Mouse (Mus musculus) small intestine, adult 2 months (tissue): ENCODE measurements around the gene Atxn7l1. TPM values are rescaled to one million over a fixed set of nuclear protein-coding genes. Genes with fewer than 3 reads are reported as not detected.

Source experiments
- H3K27ac ChIP-seq: fragments of 200-500 bp; 2 replicates; pipeline ENCODE4 v1.5.1; 2012; ENCODE audit warnings: low read depth, low read length, control low read depth, inconsistent platforms; ENCODE audit not compliant: insufficient read depth
- H3K27me3 ChIP-seq: fragments of 200-500 bp; 2 replicates; pipeline ENCODE4 v1.6.1; 2012; ENCODE audit warnings: mild to moderate bottlenecking, moderate library complexity, low read length, inconsistent platforms; ENCODE audit not compliant: control insufficient read depth, insufficient read depth
- H3K36me3 ChIP-seq: fragments of 200-500 bp; 2 replicates; pipeline ENCODE4 v1.6.1; 2012; ENCODE audit warnings: mild to moderate bottlenecking, low read length, control low read depth, inconsistent platforms; ENCODE audit not compliant: control insufficient read depth, insufficient read depth
- H3K4me1 ChIP-seq: fragments of 200-500 bp; 2 replicates; pipeline ENCODE4 v1.6.1; 2012; ENCODE audit warnings: low read length, inconsistent platforms, mixed read lengths; ENCODE audit not compliant: control insufficient read depth, insufficient read depth, insufficient read length
- H3K4me3 ChIP-seq: fragments of 200-500 bp; 2 replicates; pipeline ENCODE4 v1.5.1; 2012; ENCODE audit warnings: low read depth, mild to moderate bottlenecking, control low read depth, inconsistent platforms, low read length, moderate library complexity
- CTCF ChIP-seq: fragments of 200-500 bp; IDR thresholded peaks from 2 replicates; pipeline ENCODE4 v1.5.1; 2012; ENCODE audit warnings: low read depth, mild to moderate bottlenecking, control low read depth, inconsistent platforms, low read length, moderate library complexity, mixed read lengths; ENCODE audit not compliant: insufficient replicate concordance, insufficient read length; ENCODE audit errors: extremely low read depth
- POLR2A ChIP-seq: fragments of 200-500 bp; IDR thresholded peaks from 2 replicates; pipeline ENCODE4 v1.6.1; 2012; ENCODE audit warnings: low read depth, mild to moderate bottlenecking, control low read depth, inconsistent platforms, low read length, moderate library complexity
- WGBS: fragments of 180-500 bp; shearing (Covaris S2); methylation state at CpG from one replicate; pipeline ENCODE4 v1.1.7; 2018; 5-methylcytosine and 5-hydroxymethylcytosine counted together
- polyA plus RNA-seq: library from polyadenylated mRNA; depleted of rRNA; stranded (reverse); fragments of >200 nt; gene quantifications from 2 replicates; pipeline ENCODE4 v1.2.3, GENCODE M21; 2012

Gene Atxn7l1
- polyA plus RNA-seq, 1 experiment = 19.2 TPM

DNA sequence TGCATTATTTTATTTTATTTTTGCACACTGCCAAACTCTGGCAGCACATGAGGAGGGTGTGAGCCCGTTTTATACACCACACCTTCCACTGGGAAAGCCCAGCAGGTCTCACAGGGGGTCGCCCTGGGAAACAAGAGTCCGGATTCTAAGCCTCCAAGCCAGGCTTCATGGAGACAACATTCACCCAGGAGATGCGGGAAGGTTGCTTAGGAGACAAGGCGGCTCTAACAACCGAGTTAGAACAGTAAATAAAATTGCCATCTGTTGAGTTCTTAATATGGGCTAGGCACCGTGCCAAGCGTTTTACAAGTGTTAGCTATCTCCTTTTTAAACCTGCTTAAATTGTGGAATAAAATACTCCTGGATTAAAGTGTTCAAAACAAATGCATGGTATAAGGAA is 17.1 kb upstream of the Atxn7l1 start:
- Histone ChIP-seq H3K27me3 (no peaks in the 10 kb centered on the region), H3K27ac (no peak overlapping the region), H3K4me1 (peaks cover 9% of the 10 kb centered on the region), H3K36me3 (no peaks in the 10 kb centered on the region), H3K4me3 (no peak overlapping the region)
- 37% methylated on average over 8 of the region's 8 CpGs for WGBS
- no peak for TF ChIP-seq POLR2A
- TF ChIP-seq CTCF = no peak

DNA sequence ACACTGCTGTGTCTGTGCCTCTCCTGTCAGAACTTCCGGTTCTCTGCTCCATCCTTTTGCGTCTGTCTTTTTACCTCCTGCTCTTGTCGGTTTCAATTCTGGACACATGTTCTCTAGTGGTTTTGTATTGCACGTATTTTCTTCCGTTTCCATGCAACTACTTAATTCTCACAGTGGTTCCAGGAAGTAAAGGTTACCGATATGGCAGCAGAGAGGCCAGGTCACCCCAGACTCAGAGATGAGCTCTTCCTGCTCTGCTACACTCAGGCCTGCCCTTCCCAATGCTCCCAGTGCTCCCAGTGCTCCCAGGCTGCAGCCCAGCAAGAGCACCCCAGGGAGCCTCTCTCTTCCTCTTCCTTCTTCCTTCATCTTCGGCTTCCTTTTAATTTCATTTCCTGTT is 15.7 kb upstream of the Atxn7l1 start:
- TF ChIP-seq POLR2A (no peak), CTCF (no peak)
- Histone ChIP-seq H3K27me3 (no peaks in the 10 kb centered on the region), H3K4me1 (peaks cover 9% of the 10 kb centered on the region), H3K27ac (0 out of 2 replicates have a peak overlapping the region, but pooled peaks have one; percentile 6), H3K4me3 (no peak overlapping the region), H3K36me3 (no peaks in the 10 kb centered on the region)
- 39% methylated on average over 7 of the region's 7 CpGs for WGBS

DNA sequence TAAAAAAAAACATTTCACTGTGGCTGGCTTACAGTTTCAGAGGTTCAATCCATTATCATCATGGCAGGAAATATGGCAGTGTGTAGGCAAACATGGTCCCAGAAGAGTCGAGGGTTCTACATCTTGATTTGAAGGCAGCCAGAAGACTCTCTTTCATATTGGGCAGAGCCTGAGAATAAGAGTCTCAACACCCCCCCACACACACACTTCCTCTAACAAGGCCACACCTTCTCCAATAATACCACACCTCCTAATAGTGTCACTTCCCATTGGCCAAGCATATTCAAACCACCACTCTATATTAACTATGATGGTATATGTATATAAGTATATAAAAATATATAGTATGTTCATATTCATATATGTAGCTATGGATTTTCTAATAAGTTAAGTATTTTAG is 9.6 kb upstream of the Atxn7l1 start:
- H3K4me1 ChIP-seq = no peaks in the 10 kb centered on the region
- H3K27me3 ChIP-seq = no peaks in the 10 kb centered on the region
- TF ChIP-seq CTCF = no peak
- TF ChIP-seq POLR2A = no peak
- WGBS = 65% methylated on average over 1 of the region's 1 CpGs
- H3K27ac ChIP-seq = no peak overlapping the region
- no peak overlapping the region for H3K4me3 ChIP-seq
- H3K36me3 ChIP-seq = no peaks in the 10 kb centered on the region

DNA sequence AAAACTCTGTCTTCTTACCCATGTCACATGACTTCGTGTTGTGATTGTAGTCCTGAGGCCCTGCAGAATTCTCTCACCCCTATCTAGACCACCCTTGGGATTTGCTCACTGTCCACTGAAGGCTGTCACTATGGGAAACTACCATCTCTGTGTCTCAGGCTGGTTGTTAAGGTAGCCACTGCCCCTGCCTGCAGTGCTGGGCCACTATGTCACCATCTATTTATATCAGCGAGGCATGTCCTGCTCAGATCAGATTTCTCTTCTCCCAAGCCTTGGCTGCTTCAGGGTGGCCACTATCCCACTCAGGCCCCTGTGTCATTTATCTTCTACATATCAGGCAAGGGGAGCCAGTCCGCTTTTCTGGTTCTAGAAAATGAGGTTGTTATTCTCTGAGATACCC is 8.4 kb upstream of the Atxn7l1 start:
- H3K36me3 ChIP-seq = no peaks in the 10 kb centered on the region
- H3K27me3 ChIP-seq = no peaks in the 10 kb centered on the region
- no peak for TF ChIP-seq POLR2A
- no peak for TF ChIP-seq CTCF
- 86% methylated on average over 3 of the region's 3 CpGs for WGBS
- no peak overlapping the region for H3K4me3 ChIP-seq
- H3K27ac ChIP-seq = no peak overlapping the region
- H3K4me1 ChIP-seq = no peaks in the 10 kb centered on the region

DNA sequence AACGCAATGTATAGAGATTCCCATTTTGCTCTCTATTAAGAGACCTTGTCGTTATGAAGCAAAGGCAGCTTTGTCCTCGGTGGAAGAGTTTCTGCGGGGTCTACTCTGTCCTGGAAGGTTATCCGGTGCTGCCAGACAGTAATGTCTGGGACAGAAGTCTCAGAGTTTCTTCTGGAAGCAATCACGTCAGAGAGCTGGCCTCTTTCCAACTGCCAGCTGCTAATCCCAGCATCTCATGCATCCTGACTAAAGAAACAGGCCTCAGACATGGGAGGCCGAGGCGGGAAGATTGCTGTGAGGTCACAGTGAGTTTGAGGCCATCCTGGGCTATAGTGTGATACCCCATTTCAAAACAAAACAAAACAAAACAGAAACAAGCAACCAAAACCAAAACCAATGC is 3.0 kb upstream of the Atxn7l1 start:
- H3K36me3 ChIP-seq = no peaks in the 10 kb centered on the region
- H3K4me1 ChIP-seq = peaks cover 6% of the 10 kb centered on the region; the same call in 1 of the 2 replicates
- peaks cover 7% of the 10 kb centered on the region; the same call in 1 of the 2 replicates for H3K27me3 ChIP-seq
- H3K4me3 ChIP-seq = no peak overlapping the region
- no peak for TF ChIP-seq POLR2A
- no peak for TF ChIP-seq CTCF
- H3K27ac ChIP-seq = no peak overlapping the region
- WGBS = 61% methylated on average over 8 of the region's 8 CpGs

DNA sequence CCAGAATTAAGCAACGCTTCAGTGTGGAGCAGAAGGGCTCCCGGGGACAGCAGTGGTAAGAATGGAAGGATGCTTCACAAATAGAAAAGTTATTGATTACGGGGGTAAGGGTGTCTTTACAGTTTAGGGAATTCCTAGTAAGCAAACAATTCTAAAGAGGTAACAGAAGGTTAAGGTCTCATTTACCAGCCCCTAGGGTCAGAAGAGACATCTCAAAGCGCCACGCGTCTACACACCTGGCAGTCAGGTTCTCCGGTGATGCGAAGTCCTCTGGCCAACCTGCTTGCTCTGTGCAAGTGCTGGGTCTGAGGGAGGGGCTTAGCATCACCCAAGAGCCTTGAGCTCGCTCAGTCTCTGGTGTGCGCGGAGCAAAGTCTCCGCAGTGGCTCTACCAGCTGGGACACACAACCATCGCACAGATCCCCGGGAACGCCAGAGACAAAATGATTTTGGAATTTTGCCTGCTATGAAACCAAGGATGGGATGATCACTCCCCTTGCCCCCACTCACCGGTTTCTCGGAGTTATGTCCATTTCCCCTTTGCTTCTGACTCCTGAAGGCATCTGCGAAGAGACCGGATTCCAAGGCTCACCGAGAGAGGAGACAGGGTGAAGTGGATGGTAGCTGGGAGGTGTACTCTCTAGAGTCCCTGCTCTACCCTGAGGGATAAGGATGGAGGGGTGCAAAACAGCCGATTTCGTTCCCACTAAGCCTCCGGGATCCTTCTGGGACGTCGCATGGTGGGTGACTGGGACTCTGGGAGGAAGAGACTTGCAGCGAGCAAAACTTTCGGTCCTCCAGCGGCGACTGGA is 665 bp upstream of the Atxn7l1 start:
- no peak for TF ChIP-seq POLR2A
- TF ChIP-seq CTCF = no peak
- H3K4me1 ChIP-seq = peaks cover 6% of the 10 kb centered on the region
- WGBS = 8% methylated on average over 29 of the region's 29 CpGs

DNA sequence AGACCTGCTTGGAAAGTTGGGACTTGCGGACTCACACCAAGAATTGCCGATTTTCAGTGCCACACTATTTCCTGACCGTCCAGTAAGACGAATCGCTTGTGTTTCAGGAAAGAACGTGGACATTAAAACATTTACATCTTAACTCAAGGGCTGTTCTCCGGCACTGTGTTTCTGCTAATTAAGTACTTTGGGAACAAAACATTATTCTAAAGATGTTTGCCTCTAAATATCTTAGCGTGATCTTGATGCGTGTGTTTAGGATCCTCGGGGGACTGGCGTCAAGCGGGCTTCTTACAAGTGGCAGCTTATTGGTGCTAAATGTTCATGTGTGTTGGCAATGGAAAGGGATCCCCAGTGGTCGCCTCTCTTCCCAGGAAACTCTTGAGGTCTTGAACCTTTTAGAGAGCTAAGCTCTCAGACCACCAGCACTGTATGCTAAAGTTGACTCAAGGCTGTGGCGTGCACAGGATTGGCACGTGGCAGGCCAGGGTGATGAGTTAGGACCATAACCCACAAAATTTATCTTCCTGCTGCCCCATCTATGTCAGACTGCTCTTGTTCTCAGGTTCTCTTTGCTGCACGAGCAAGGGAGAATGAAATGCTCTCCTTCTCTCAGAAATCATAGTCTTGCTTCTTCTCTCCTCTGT is 2.2 kb downstream of the Atxn7l1 start:
- Histone ChIP-seq H3K4me3 (no peak overlapping the region), H3K36me3 (no peaks in the 10 kb centered on the region), H3K27ac (no peak overlapping the region), H3K27me3 (peaks cover 7% of the 10 kb centered on the region; the same call in 1 of the 2 replicates), H3K4me1 (peaks cover 18% of the 10 kb centered on the region)
- WGBS = 91% methylated on average over 16 of the region's 16 CpGs
- TF ChIP-seq CTCF (no peak), POLR2A (no peak)

More for the DNA sequence above, 665 bp upstream of the Atxn7l1 start:
- H3K4me3 ChIP-seq = peak overlapping the region; percentile 97
- H3K27ac ChIP-seq = no peak overlapping the region
- peaks cover 7% of the 10 kb centered on the region; the same call in 1 of the 2 replicates for H3K27me3 ChIP-seq
- H3K36me3 ChIP-seq = no peaks in the 10 kb centered on the region
